Mouse (Mus musculus) ES-Bruce4 (cell line): ENCODE data around the gene Gtf3c6.

Experiments used
- EP300 ChIP-seq: IDR thresholded peaks from 2 replicates; pipeline ENCODE4 v1.6.1; 2011; ENCODE audit warnings: low read depth, low read length; ENCODE audit not compliant: insufficient read depth
- POLR2A ChIP-seq: IDR thresholded peaks from one replicate; pipeline ENCODE4 v1.8.1; 2011; ENCODE audit warnings: low read length; ENCODE audit not compliant: insufficient read depth

DNA sequence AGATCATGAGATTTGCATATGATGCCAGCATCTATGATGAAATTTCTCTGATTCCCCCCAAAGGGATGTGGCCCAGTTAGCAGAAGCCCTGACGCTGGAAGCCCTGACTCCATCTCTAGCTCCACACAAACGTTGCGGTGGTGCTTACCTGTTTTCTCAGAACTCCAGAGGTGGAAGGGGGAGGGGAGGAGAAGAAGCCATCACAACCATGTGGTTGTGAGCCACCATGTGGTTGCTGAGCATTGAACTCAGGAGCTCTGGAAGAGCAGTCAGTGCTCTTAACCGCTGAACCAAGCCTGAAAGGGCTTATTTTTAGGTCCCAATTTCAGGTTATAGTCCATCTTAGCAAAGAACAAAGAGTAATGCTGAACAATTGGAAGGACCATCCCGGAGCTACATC is 2.4 kb upstream of the Gtf3c6 start:
- TF ChIP-seq POLR2A, result no peak
- no peak for TF ChIP-seq EP300
